Mouse (Mus musculus): ENCODE measurements at regions not wholly inside any gene's neighbourhood (a gene's known extent, or its start where the extent isn't known, plus 50 kb on each side); places are given as distances from the start of the nearest gene placed in this dataset.
A peak's percentile ranks its signal among the peaks of the same experiment; 100 is the strongest.

GRCm38 (mm10) chr13:101083416-101083815, 250.2 kb upstream of the Slc30a5 start:
- DNase-seq: no peak

GRCm38 (mm10) chr13:101068489-101068888, 235.3 kb upstream of the Slc30a5 start:
- peak in 1 of 2 experiments; percentile 10 for DNase-seq
- intact Hi-C loops (cut with DNase I): no loop called here

More at GRCm38 (mm10) chr13:101083416-101083815, 250.2 kb upstream of the Slc30a5 start:
- intact Hi-C loops (cut with DNase I): no loop called here

DNA sequence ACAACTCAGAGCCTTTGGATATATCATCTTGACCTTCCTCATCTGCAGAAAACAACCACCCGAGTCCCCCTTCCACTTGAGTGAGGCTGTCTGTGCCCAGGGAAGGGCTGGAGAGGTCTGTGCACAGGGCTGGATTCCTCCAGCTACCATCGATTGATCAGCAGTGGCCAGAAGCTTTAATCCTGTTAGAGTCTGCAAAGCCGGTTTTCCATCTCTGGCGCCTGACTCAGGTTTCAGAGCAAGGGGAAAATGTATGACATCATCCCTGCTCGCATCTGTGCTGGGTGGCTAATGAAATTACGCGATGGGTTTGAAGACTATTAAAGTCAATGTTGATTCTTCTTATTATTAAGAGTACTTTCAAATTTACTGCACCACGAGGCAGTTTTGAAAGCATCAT, 229.4 kb upstream of the Slc30a5 start:
- no peak for DNase-seq
- intact Hi-C loops (cut with DNase I): no loop called here

- intact Hi-C loops (cut with DNase I): no loop called here
- DNase-seq: no peak
Measured at GRCm38 (mm10) chr13:101061233-101062144, 228.3 kb upstream of the Slc30a5 start.

- intact Hi-C loops (cut with DNase I): no loop called here
- DNase-seq: no peak
Measured at GRCm38 (mm10) chr13:101049511-101049910, 216.3 kb upstream of the Slc30a5 start.

DNA sequence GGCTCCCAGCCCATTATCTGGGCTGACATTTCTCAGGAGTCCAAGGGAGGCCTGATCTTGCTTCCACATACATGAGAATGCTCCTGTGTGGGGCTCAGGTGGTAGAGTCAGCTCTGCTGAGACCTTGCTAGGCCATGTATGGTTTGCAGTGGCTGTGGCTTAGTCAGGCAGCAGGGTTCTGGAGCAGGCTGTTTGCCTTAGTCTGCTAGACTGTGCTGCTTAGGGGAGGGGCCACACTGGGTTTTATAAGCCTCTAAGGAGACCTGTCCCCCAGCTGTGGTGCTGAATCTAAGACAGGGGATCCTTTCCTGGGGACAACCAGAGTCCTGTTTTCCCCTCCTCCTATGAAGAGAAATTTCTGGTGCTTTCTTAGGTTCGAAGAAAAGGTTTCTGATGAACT, 199.4 kb upstream of the Slc30a5 start:
- intact Hi-C loops (cut with DNase I): no loop called here
- DNase-seq: peak; percentile 13 to 26

- no peak for DNase-seq
- intact Hi-C loops (cut with DNase I): no loop called here
Measured at GRCm38 (mm10) chr13:101026043-101026442, 192.8 kb upstream of the Slc30a5 start.

DNA sequence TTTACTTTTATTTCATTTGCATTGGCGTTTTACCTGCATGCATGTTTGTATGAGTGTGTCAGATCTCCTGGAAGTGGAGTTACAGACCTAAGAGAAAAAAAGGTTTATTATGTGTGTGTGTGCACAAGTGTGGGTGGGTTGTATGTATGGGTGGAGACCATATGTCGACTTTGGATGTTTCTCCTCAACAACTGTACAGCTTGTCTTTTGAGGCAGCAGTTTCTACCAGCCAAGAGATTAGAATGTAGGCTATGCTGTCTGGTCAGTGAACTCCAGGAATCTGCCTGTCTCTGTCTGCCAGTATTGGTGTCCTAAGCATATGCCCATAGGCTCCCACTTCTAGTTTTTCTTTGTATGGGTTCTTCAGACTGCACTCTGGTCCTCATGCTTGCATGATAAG, 192.3 kb upstream of the Slc30a5 start:
- intact Hi-C loops (cut with DNase I): no loop called here

DNA sequence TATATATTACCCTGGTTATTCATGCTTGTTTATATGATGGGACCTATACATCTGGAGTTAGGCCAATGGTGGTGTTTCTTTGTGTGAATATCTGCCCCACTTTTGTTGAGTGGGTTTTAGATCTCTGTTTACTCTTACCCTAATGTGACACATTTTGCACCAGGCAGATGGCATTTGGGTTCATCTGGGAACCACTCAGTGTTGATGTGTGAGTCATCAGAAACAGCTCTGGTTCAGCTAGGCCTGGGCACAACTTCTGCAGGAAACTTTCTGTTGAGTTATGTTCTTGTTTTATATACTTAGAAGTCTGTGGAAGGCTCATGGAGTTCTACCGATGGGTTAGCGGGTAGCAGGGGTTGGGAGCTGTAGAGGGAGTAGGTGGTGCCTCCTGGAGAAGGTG, 191.7 kb upstream of the Slc30a5 start:
- intact Hi-C loops (cut with DNase I): no loop called here
- no peak for DNase-seq

More for the DNA sequence above, 192.3 kb upstream of the Slc30a5 start:
- no peak for DNase-seq

DNA sequence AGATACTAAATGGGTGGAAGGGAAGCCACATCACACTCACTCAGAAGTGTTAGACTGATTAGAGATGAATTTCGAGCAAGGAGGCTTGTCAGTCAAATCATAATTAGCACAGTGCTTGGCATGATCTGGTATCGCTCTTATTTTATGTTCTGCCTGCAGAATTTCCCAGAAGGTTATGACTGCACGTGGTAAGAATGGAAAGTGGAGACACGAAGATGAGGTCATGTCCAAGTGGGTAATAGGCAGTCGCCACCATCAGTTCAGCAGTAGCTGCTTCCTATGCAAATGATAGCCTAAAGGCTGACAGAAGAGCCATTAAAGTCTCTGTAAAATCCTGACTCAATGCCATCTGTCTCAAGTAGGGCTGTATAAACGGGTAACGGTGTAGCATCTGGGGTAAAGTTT, 186.0 kb upstream of the Slc30a5 start:
- DNase-seq: no peak
- intact Hi-C loops (cut with DNase I): no loop called here

DNA sequence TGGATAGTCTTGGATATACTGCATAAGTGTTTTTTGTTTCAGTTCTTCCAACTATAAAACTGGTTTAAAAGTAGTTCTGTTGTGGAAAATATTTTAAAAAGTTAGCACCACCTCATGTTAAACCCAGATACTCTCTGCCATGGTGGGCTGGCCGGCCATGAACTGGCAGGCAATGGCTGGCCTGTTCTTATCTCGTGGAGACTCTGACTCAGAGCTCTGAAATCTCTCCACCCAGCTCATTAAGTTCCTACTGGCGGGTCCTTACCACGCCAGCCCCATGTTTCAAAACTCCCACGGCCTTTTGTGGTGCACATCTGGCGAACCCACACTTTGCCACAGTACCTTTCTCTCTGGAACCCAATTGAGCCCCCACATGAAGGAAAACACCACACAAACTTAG, 183.8 kb upstream of the Slc30a5 start:
- DNase-seq: peak; percentile 3 to 11
- intact Hi-C loops (cut with DNase I): no loop called here

- intact Hi-C loops (cut with DNase I): no loop called here
- DNase-seq: no peak
Measured at GRCm38 (mm10) chr13:101016181-101016580, 183.0 kb upstream of the Slc30a5 start.

GRCm38 (mm10) chr13:101015435-101015834, 182.2 kb upstream of the Slc30a5 start:
- no peak for DNase-seq
- intact Hi-C loops (cut with DNase I): no loop called here

GRCm38 (mm10) chr13:101013604-101014003, 180.4 kb upstream of the Slc30a5 start:
- intact Hi-C loops (cut with DNase I): no loop called here
- DNase-seq: no peak

GRCm38 (mm10) chr13:100990646-100991045, 157.4 kb upstream of the Slc30a5 start:
- no peak for DNase-seq
- intact Hi-C loops (cut with DNase I): no loop called here

- DNase-seq: peak; percentile 4 to 5
- intact Hi-C loops (cut with DNase I): no loop called here
Measured at GRCm38 (mm10) chr13:100988671-100989531, 155.7 kb upstream of the Slc30a5 start.

- no peak for DNase-seq
- intact Hi-C loops (cut with DNase I): no loop called here
Measured at GRCm38 (mm10) chr13:100988116-100988515, 154.9 kb upstream of the Slc30a5 start.

- no peak for DNase-seq
- intact Hi-C loops (cut with DNase I): no loop called here
Measured at GRCm38 (mm10) chr13:100975741-100976140, 142.5 kb upstream of the Slc30a5 start.

DNA sequence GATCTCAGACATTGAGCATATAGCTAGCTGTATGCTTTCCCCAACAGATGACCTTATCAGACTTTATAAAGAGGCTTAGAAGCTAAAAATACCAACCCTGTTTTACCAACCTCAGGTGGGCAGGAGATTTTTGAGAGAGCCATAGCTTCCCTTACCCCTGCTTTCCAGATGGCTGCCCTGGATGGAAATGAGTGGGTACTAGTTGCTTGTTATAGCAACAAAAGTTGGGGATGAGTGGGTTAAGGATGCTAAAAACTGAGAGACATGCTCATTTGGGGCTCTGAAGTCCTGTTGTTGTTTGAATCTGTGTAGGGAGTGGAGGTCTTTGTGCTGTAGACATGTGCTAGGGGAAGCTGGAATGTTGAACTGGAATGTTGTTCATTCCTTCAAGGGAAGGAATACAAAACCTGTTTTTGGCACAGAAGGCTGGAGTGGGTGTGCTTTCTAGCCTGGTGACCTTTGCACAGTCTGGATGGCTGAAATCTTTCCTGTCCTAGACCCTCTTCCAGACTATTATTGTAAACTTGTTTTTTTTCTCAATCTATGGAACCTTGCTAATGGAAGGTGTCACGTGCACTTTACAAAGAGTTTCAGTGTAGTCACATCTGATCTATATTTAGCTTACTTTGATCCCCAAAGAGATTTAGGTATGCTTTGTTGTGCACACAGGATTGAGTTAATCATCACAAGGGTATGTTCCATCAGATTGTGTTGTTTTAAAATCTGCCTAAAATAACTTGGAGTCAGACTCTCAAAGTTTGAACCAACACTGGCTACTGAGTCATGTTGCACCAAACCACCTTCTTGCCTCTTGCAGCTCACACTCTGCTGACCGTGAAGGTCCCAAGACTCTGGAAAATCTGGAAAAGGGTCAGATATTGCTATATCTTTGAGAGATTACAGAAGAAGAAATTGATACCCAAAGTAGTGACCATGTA, 138.1 kb upstream of the Slc30a5 start:
- DNase-seq: no peak
- intact Hi-C loops (cut with DNase I): no loop called here

DNA sequence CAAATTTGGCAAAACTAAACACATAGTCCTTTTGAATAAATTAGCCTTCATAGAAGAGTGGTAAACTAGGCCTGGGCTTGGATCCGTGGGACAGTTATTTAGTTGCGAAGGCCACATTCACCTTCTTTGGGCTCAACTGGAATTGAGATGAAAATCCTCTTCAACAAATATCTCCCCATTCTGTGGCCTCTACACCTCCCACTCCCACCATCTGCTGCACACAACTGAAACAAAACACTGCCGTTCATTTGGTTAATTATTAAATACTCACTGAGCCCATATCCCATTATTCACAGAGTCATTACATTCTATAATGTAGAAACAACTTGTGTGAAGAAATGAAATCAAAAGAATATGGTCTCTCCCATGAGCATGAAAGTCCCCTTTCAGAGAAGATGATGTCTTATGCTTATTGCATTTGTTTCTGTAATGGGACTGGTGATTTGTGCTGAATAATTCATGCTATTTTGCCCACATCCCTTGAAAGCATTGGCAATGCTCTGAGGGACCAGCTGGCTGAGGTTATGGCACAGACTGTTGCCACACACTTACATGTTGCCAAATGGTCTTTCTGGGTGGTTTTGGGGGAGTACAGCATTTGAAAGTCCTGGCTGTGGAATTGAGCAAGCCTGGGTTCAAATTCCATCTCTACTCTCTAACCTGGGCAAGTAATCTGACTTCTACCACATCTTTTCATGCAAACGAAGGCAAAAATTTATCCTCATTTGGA, 129.7 kb upstream of the Slc30a5 start:
- no peak for DNase-seq

More for the DNA sequence above, 129.7 kb upstream of the Slc30a5 start:
- intact Hi-C loops (cut with DNase I): no loop called here
